Mouse (Mus musculus) induced T-regulatory cell, adult 2 months (primary cell): ENCODE results near the gene Tfip11.

Experiments
- DNase-seq: peaks from one replicate; pipeline ENCODE4 v3.0.0-alpha.2; 2012; ENCODE audit warnings: low read depth

The Tfip11 gene

GRCm38 (mm10) chr5:112325546-112326445 lies at the start of gene Tfip11:
Gene Tfip11, plus strand, starts transcription at chr5:112326358.
- DNase-seq, result peak; percentile 96

- peak; percentile 81 for DNase-seq
Measured at GRCm38 (mm10) chr5:112276907-112277348, 49.2 kb upstream of the Tfip11 start.

- DNase-seq, result peak; percentile 76
Measured at GRCm38 (mm10) chr5:112277906-112278470, 48.2 kb upstream of the Tfip11 start.

GRCm38 (mm10) chr5:112279181-112280021 lies 46.8 kb upstream of the Tfip11 start:
- DNase-seq, result peak; percentile 60

GRCm38 (mm10) chr5:112280151-112280550 lies 46.0 kb upstream of the Tfip11 start:
- no peak for DNase-seq

GRCm38 (mm10) chr5:112280863-112281660 lies 45.1 kb upstream of the Tfip11 start:
- DNase-seq, result no peak

- no peak for DNase-seq
Measured at GRCm38 (mm10) chr5:112281676-112282075, 44.5 kb upstream of the Tfip11 start.

GRCm38 (mm10) chr5:112282123-112282779 lies 43.9 kb upstream of the Tfip11 start:
- DNase-seq, result no peak

GRCm38 (mm10) chr5:112282780-112283482 lies 43.2 kb upstream of the Tfip11 start:
- peak; percentile 54 for DNase-seq

- DNase-seq, result peak; percentile 56
Measured at GRCm38 (mm10) chr5:112283543-112284202, 42.5 kb upstream of the Tfip11 start.

GRCm38 (mm10) chr5:112284203-112284582 lies 42.0 kb upstream of the Tfip11 start:
- DNase-seq, result no peak

GRCm38 (mm10) chr5:112285548-112286085 lies 40.5 kb upstream of the Tfip11 start:
- DNase-seq, result no peak

- no peak for DNase-seq
Measured at GRCm38 (mm10) chr5:112286608-112286983, 39.6 kb upstream of the Tfip11 start.

- peak; percentile 91 for DNase-seq
Measured at GRCm38 (mm10) chr5:112286984-112287641, 39.0 kb upstream of the Tfip11 start.

- DNase-seq, result no peak
Measured at GRCm38 (mm10) chr5:112287652-112288051, 38.5 kb upstream of the Tfip11 start.

GRCm38 (mm10) chr5:112288193-112289141 lies 37.7 kb upstream of the Tfip11 start:
- DNase-seq, result no peak

- no peak for DNase-seq
Measured at GRCm38 (mm10) chr5:112289236-112289635, 36.9 kb upstream of the Tfip11 start.
